Mouse (Mus musculus): ENCODE data around the gene Xndc1. TPM values are rescaled to one million over a fixed set of nuclear protein-coding genes. Genes with fewer than 3 reads are reported as not detected.
A peak's percentile ranks its signal among the peaks of the same experiment; 100 is the strongest.

Xndc1 gene
- total RNA-seq, 2 experiments from 2014 or later = 19.9 to 32.1 TPM

- DNase-seq (ENCODE audit: low spot score in 2 of 2) = peak in 1 of 2 experiments; percentile 30
- intact Hi-C loops (cut with DNase I) = loop anchor here (5.0 kb wide), 2 partner anchors 81 to 426 kb away; no protein-coding TSS in a partner anchor
Observed at GRCm38 (mm10) chr7:102078517-102078916, 13.2 kb downstream of the Xndc1 start.

- intact Hi-C loops (cut with DNase I) = loop anchor here (5.0 kb wide), 1 partner anchor 163 kb away; no protein-coding TSS in a partner anchor
- no peak for DNase-seq (ENCODE audit: low spot score in 2 of 2)
Observed at GRCm38 (mm10) chr7:102080311-102080710, 15.0 kb downstream of the Xndc1 start.

GRCm38 (mm10) chr7:102081784-102082183 lies 16.5 kb downstream of the Xndc1 start:
- no peak for DNase-seq (ENCODE audit: low spot score in 2 of 2)
- intact Hi-C loops (cut with DNase I) = loop anchor here (5.0 kb wide), 1 partner anchor 164 kb away; no protein-coding TSS in a partner anchor

- intact Hi-C loops (cut with DNase I) = loop anchor here (5.0 kb wide), 1 partner anchor 166 kb away; no protein-coding TSS in a partner anchor
Observed at GRCm38 (mm10) chr7:102082816-102083215, 17.5 kb downstream of the Xndc1 start, which contains the start of gene Trpc2. Trpc2 (plus strand) TSS chr7:102083116.

GRCm38 (mm10) chr7:102084041-102084696 lies 18.9 kb downstream of the Xndc1 start:
- intact Hi-C loops (cut with DNase I) = loop anchor here (5.0 kb wide), 1 partner anchor 167 kb away; no protein-coding TSS in a partner anchor
- no peak for DNase-seq (ENCODE audit: low spot score in 2 of 2)

More at GRCm38 (mm10) chr7:102082816-102083215, 17.5 kb downstream of the Xndc1 start, which contains the start of gene Trpc2:
- DNase-seq (ENCODE audit: low spot score in 2 of 2) = no peak

GRCm38 (mm10) chr7:102087336-102087735 lies 22.0 kb downstream of the Xndc1 start:
- intact Hi-C loops (cut with DNase I) = no loop called here
- DNase-seq (ENCODE audit: low spot score in 2 of 2) = peak; percentile 12 to 32

GRCm38 (mm10) chr7:102099760-102100661 lies 34.7 kb downstream of the Xndc1 start:
- intact Hi-C loops (cut with DNase I) = no loop called here
- DNase-seq (ENCODE audit: low spot score in 2 of 2) = no peak

GRCm38 (mm10) chr7:102100868-102101267 lies 35.6 kb downstream of the Xndc1 start:
- DNase-seq (ENCODE audit: low spot score in 2 of 2) = no peak
- intact Hi-C loops (cut with DNase I) = no loop called here

- DNase-seq (ENCODE audit: low spot score in 2 of 2) = no peak
- intact Hi-C loops (cut with DNase I) = no loop called here
Observed at GRCm38 (mm10) chr7:102101487-102101886, 36.2 kb downstream of the Xndc1 start, which contains the start of gene Art1. Art1 (plus strand) TSS chr7:102101743.

GRCm38 (mm10) chr7:102102241-102102640 lies 36.9 kb downstream of the Xndc1 start:
- DNase-seq (ENCODE audit: low spot score in 2 of 2) = no peak
- intact Hi-C loops (cut with DNase I) = no loop called here

GRCm38 (mm10) chr7:102102696-102103095 lies 37.4 kb downstream of the Xndc1 start:
- DNase-seq (ENCODE audit: low spot score in 2 of 2) = no peak
- intact Hi-C loops (cut with DNase I) = no loop called here

- intact Hi-C loops (cut with DNase I) = no loop called here
- DNase-seq (ENCODE audit: low spot score in 2 of 2) = no peak
Observed at GRCm38 (mm10) chr7:102103555-102103954, 38.2 kb downstream of the Xndc1 start.

- intact Hi-C loops (cut with DNase I) = no loop called here
- DNase-seq (ENCODE audit: low spot score in 2 of 2) = no peak
Observed at GRCm38 (mm10) chr7:102104126-102104525, 38.8 kb downstream of the Xndc1 start.

- intact Hi-C loops (cut with DNase I) = no loop called here
- no peak for DNase-seq (ENCODE audit: low spot score in 2 of 2)
Observed at GRCm38 (mm10) chr7:102106700-102107141, 41.4 kb downstream of the Xndc1 start.

GRCm38 (mm10) chr7:102108206-102108605 lies 42.9 kb downstream of the Xndc1 start:
- DNase-seq (ENCODE audit: low spot score in 2 of 2) = no peak
- intact Hi-C loops (cut with DNase I) = no loop called here

GRCm38 (mm10) chr7:102109171-102109570 lies 43.9 kb downstream of the Xndc1 start, which contains the start of gene Art5:
Art5 (minus strand) TSS chr7:102109489.
- no peak for DNase-seq (ENCODE audit: low spot score in 2 of 2)
- intact Hi-C loops (cut with DNase I) = no loop called here

- no peak for DNase-seq (ENCODE audit: low spot score in 2 of 2)
- intact Hi-C loops (cut with DNase I) = no loop called here
Observed at GRCm38 (mm10) chr7:102109746-102110145, 44.4 kb downstream of the Xndc1 start.

GRCm38 (mm10) chr7:102113151-102113729 lies 47.9 kb downstream of the Xndc1 start:
- intact Hi-C loops (cut with DNase I) = no loop called here
- DNase-seq (ENCODE audit: low spot score in 2 of 2) = no peak

- intact Hi-C loops (cut with DNase I) = no loop called here
- no peak for DNase-seq (ENCODE audit: low spot score in 2 of 2)
Observed at GRCm38 (mm10) chr7:102116579-102117331, 51.4 kb downstream of the Xndc1 start, which contains the start of gene Chrna10. Chrna10 (minus strand) TSS chr7:102116828.

Measured in left cerebral cortex, postnatal 36 days (tissue).